Mouse (Mus musculus) lung, postnatal 0 days (tissue): ENCODE measurements around the gene Pla2g15.

Experiments used
- CTCF ChIP-seq: IDR thresholded peaks from 2 replicates; pipeline ENCODE4 v1.5.1; 2016; ENCODE audit warnings: antibody characterized with exemption, mild to moderate bottlenecking
- EP300 ChIP-seq: IDR thresholded peaks from 2 replicates; pipeline ENCODE4 v1.6.1; 2016; ENCODE audit warnings: antibody characterized with exemption, mild to moderate bottlenecking, control low read depth

DNA sequence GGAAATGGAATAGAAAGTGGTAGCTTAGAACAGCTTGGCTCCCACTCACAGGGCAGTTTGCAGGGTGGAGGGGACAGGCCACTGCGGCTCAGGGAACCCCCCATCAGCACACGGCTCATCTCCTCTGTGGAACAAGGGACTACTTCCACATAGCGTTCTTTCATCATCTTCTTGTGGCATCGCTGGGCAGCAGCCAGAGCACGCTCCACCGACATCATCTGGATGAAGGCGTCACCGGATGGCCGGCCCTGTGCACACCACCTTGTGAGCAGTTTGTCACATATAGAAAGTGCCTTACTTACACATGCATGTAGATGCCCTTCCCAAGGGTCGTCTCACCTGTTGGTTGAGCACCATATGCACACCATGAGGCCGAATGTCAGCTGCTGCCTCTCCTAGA is 17.8 kb upstream of the Pla2g15 start:
- no peak for TF ChIP-seq CTCF
- no peak for TF ChIP-seq EP300
